Mouse (Mus musculus): ENCODE measurements around the gene Kcnc4. TPM values are rescaled to one million over a fixed set of nuclear protein-coding genes. Genes with fewer than 3 reads are reported as not detected.

Gene Kcnc4
- 0.50 and 1.1 TPM in 2 replicates for polyA plus RNA-seq (2012; rRNA removed)

- 0 out of 2 replicates have a peak, but pooled peaks cover 3% of the 10 kb centered on the region for H3K4me1 ChIP-seq (ENCODE audit: control insufficient read depth, insufficient read depth, low read length)
- DNase-seq = no peak
- WGBS = 2% methylated on average over 68 of the region's 68 CpGs
- TF ChIP-seq CTCF (IDR thresholded peaks at IDR 0.05; ENCODE audit: insufficient read depth, low read length) = no peak
- no peak for TF ChIP-seq POLR2A (IDR thresholded peaks at IDR 0.05; ENCODE audit: borderline replicate concordance, extremely low read depth, low read depth, low read length)
- H3K4me3 ChIP-seq (replicated peaks; ENCODE audit: extremely low read depth, low read depth, low read length) = no peak within 1 kb of the TSS
Observed at GRCm38 (mm10) chr3:107459196-107459772, at the start of gene Kcnc4. Kcnc4 (minus strand) TSS chr3:107459552.

- TF ChIP-seq CTCF (IDR thresholded peaks at IDR 0.05; ENCODE audit: insufficient read depth, low read length) = no peak
- no peak for TF ChIP-seq POLR2A (IDR thresholded peaks at IDR 0.05; ENCODE audit: borderline replicate concordance, extremely low read depth, low read depth, low read length)
- WGBS = 43% methylated on average over 8 of the region's 8 CpGs
- no peak overlapping the region for H3K4me3 ChIP-seq (replicated peaks; ENCODE audit: extremely low read depth, low read depth, low read length)
- no peak for DNase-seq
- no peaks in the 10 kb centered on the region for H3K4me1 ChIP-seq (ENCODE audit: control insufficient read depth, insufficient read depth, low read length)
Observed at GRCm38 (mm10) chr3:107508696-107509095, 49.3 kb upstream of the Kcnc4 start.

GRCm38 (mm10) chr3:107507966-107508365 lies 48.6 kb upstream of the Kcnc4 start:
- Histone ChIP-seq H3K4me3 (replicated peaks; ENCODE audit: extremely low read depth, low read depth, low read length) (no peak overlapping the region), H3K4me1 (ENCODE audit: control insufficient read depth, insufficient read depth, low read length) (no peaks in the 10 kb centered on the region)
- DNase-seq = no peak
- TF ChIP-seq CTCF (IDR thresholded peaks at IDR 0.05; ENCODE audit: insufficient read depth, low read length) (no peak), POLR2A (IDR thresholded peaks at IDR 0.05; ENCODE audit: borderline replicate concordance, extremely low read depth, low read depth, low read length) (no peak)
- 86% methylated on average over 9 of the region's 9 CpGs for WGBS

- no peak for TF ChIP-seq CTCF (IDR thresholded peaks at IDR 0.05; ENCODE audit: insufficient read depth, low read length)
- TF ChIP-seq POLR2A (IDR thresholded peaks at IDR 0.05; ENCODE audit: borderline replicate concordance, extremely low read depth, low read depth, low read length) = no peak
- no peak overlapping the region for H3K4me3 ChIP-seq (replicated peaks; ENCODE audit: extremely low read depth, low read depth, low read length)
- no peak for DNase-seq
- WGBS = 86% methylated on average over 4 of the region's 4 CpGs
- H3K4me1 ChIP-seq (ENCODE audit: control insufficient read depth, insufficient read depth, low read length) = no peaks in the 10 kb centered on the region
Observed at GRCm38 (mm10) chr3:107506531-107506930, 47.2 kb upstream of the Kcnc4 start.

- no peaks in the 10 kb centered on the region for H3K4me1 ChIP-seq (ENCODE audit: control insufficient read depth, insufficient read depth, low read length)
- TF ChIP-seq POLR2A (IDR thresholded peaks at IDR 0.05; ENCODE audit: borderline replicate concordance, extremely low read depth, low read depth, low read length) = no peak
- no peak for TF ChIP-seq CTCF (IDR thresholded peaks at IDR 0.05; ENCODE audit: insufficient read depth, low read length)
- no peak for DNase-seq
- 75% methylated on average over 4 of the region's 4 CpGs for WGBS
- no peak overlapping the region for H3K4me3 ChIP-seq (replicated peaks; ENCODE audit: extremely low read depth, low read depth, low read length)
Observed at GRCm38 (mm10) chr3:107505464-107506367, 46.4 kb upstream of the Kcnc4 start.

- 43% methylated on average over 1 of the region's 1 CpGs for WGBS
- no peak for DNase-seq
Observed at GRCm38 (mm10) chr3:107504542-107504941, 45.2 kb upstream of the Kcnc4 start.

GRCm38 (mm10) chr3:107503716-107504115 lies 44.4 kb upstream of the Kcnc4 start:
- Histone ChIP-seq H3K4me3 (replicated peaks; ENCODE audit: extremely low read depth, low read depth, low read length) (no peak overlapping the region), H3K4me1 (ENCODE audit: control insufficient read depth, insufficient read depth, low read length) (no peaks in the 10 kb centered on the region)
- WGBS = 81% methylated on average over 2 of the region's 2 CpGs
- no peak for DNase-seq
- TF ChIP-seq POLR2A (IDR thresholded peaks at IDR 0.05; ENCODE audit: borderline replicate concordance, extremely low read depth, low read depth, low read length) = no peak
- TF ChIP-seq CTCF (IDR thresholded peaks at IDR 0.05; ENCODE audit: insufficient read depth, low read length) = no peak

More at GRCm38 (mm10) chr3:107504542-107504941, 45.2 kb upstream of the Kcnc4 start:
- no peaks in the 10 kb centered on the region for H3K4me1 ChIP-seq (ENCODE audit: control insufficient read depth, insufficient read depth, low read length)
- TF ChIP-seq POLR2A (IDR thresholded peaks at IDR 0.05; ENCODE audit: borderline replicate concordance, extremely low read depth, low read depth, low read length) = no peak
- no peak for TF ChIP-seq CTCF (IDR thresholded peaks at IDR 0.05; ENCODE audit: insufficient read depth, low read length)
- H3K4me3 ChIP-seq (replicated peaks; ENCODE audit: extremely low read depth, low read depth, low read length) = no peak overlapping the region

- no peak for DNase-seq
- no peak overlapping the region for H3K4me3 ChIP-seq (replicated peaks; ENCODE audit: extremely low read depth, low read depth, low read length)
- H3K4me1 ChIP-seq (ENCODE audit: control insufficient read depth, insufficient read depth, low read length) = no peaks in the 10 kb centered on the region
- WGBS = 42% methylated on average over 7 of the region's 7 CpGs
- TF ChIP-seq POLR2A (IDR thresholded peaks at IDR 0.05; ENCODE audit: borderline replicate concordance, extremely low read depth, low read depth, low read length) (no peak), CTCF (IDR thresholded peaks at IDR 0.05; ENCODE audit: insufficient read depth, low read length) (no peak)
Observed at GRCm38 (mm10) chr3:107501702-107502151, 42.4 kb upstream of the Kcnc4 start.

- Histone ChIP-seq H3K4me3 (replicated peaks; ENCODE audit: extremely low read depth, low read depth, low read length) (no peak overlapping the region), H3K4me1 (ENCODE audit: control insufficient read depth, insufficient read depth, low read length) (no peaks in the 10 kb centered on the region)
- 94% methylated on average over 11 of the region's 11 CpGs for WGBS
- TF ChIP-seq CTCF (IDR thresholded peaks at IDR 0.05; ENCODE audit: insufficient read depth, low read length) = no peak
- TF ChIP-seq POLR2A (IDR thresholded peaks at IDR 0.05; ENCODE audit: borderline replicate concordance, extremely low read depth, low read depth, low read length) = no peak
- DNase-seq = no peak
Observed at GRCm38 (mm10) chr3:107500301-107500700, 40.9 kb upstream of the Kcnc4 start.

Data from lung, adult 2 months (tissue).